Mouse (Mus musculus) megakaryocyte, embryonic 14.5 days (primary cell): ENCODE data around the gene Dnah5.

ENCODE experiments used
- FLI1 ChIP-seq: IDR thresholded peaks from 2 replicates; pipeline ENCODE4 v1.6.1; 2012; ENCODE audit warnings: low read length, inconsistent platforms, mixed read lengths
- GATA1 ChIP-seq: IDR thresholded peaks from 3 replicates; pipeline ENCODE4 v1.6.1; 2012; ENCODE audit warnings: mixed read lengths, low read length, inconsistent platforms, borderline replicate concordance

DNA sequence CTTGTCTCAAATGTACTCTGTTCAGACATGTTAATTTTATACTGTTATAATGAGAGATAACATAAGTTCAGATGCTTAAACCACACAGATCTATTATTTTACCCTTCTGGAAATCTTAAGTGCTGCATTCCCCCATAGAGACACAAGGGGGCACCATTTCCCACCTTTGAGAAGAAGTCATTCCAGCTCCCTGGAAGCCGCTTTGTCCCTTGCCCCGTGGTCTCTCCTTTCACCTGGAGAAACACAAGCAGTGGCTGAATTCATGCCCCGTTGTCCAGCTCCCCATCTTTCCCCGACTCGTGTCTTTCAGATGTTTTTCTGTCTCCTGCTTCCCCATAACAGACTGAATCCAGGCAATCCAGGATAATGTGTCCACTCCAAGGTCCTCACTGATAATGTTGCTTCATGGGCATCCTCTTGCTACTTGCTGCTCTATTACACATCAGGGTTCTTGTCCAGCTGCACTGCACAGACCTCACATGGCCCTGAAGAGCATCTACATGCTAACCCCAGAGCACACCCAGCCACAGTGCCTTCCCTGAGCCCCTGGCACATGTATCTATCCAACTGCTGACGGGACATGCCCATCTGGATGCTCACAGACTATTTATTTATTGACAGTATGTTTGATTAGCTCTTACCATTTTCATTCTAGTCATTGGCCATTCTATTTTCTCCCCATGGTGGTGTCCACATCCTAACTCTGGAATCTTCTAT is 112.4 kb downstream of the Dnah5 start:
- TF ChIP-seq GATA1, result no peak
- TF ChIP-seq FLI1, result no peak
